Mouse (Mus musculus) lung, embryonic 14.5 days (tissue): ENCODE results near the gene Vav2. TPM values are rescaled to one million over a fixed set of nuclear protein-coding genes. Genes with fewer than 3 reads are reported as not detected.

Experiments used
- ATAC-seq: fragments of 200-750 bp; cut with Nextera tagmentation; 2 replicates; pipeline ENCODE4 v1.8.0; 2017; ENCODE audit warnings: mild to moderate bottlenecking, moderate TSS enrichment, moderate library complexity; ENCODE audit not compliant: insufficient read depth
- DNase-seq: peaks from one replicate; pipeline ENCODE4 v3.0.0-alpha.2; 2015
- H3K27ac ChIP-seq: fragments of 300-500 bp; sonication (generic); 2 replicates; pipeline ENCODE4 v1.5.1; 2014; ENCODE audit warnings: low read depth, mild to moderate bottlenecking, moderate library complexity
- H3K27me3 ChIP-seq: fragments of 300-500 bp; sonication (generic); 2 replicates; pipeline ENCODE4 v1.6.1; 2014; ENCODE audit warnings: low read length, control low read depth; ENCODE audit not compliant: insufficient read depth
- H3K36me3 ChIP-seq: fragments of 300-500 bp; sonication (generic); 2 replicates; pipeline ENCODE4 v1.6.1; 2014; ENCODE audit warnings: control low read depth; ENCODE audit not compliant: insufficient read depth
- H3K4me1 ChIP-seq: fragments of 300-500 bp; sonication (generic); 2 replicates; pipeline ENCODE4 v1.6.1; 2014; ENCODE audit warnings: antibody characterized with exemption, control low read depth; ENCODE audit not compliant: insufficient read depth
- H3K4me2 ChIP-seq: fragments of 300-500 bp; sonication (generic); 2 replicates; pipeline ENCODE4 v1.6.1; 2014; ENCODE audit warnings: mild to moderate bottlenecking
- H3K4me3 ChIP-seq: fragments of 300-500 bp; sonication (generic); 2 replicates; pipeline ENCODE4 v1.5.1; 2014; ENCODE audit warnings: low read depth, low read length
- H3K9ac ChIP-seq: fragments of 300-500 bp; sonication (generic); 2 replicates; pipeline ENCODE4 v1.6.1; 2014
- H3K9me3 ChIP-seq: fragments of 300-500 bp; sonication (generic); 2 replicates; pipeline ENCODE4 v1.6.1; 2016; ENCODE audit warnings: low read depth, low read length, control low read depth
- CTCF ChIP-seq: IDR thresholded peaks from 2 replicates; pipeline ENCODE4 v1.5.1; 2016; ENCODE audit warnings: antibody characterized with exemption, low read depth
- WGBS: fragments of 180-500 bp; shearing (Covaris S2); extraction: QIAGEN DNeasy Blood & Tissue Kit; methylation state at CpG from one replicate; pipeline ENCODE4 v1.1.7; 2014; 5-methylcytosine and 5-hydroxymethylcytosine counted together
- polyA plus RNA-seq: library from polyadenylated mRNA; unstranded; fragments of >200 nt; fragmentation: Nextera tagmentation; extraction: Ambion mirVana; gene quantifications from 2 replicates; pipeline ENCODE4 v1.2.1, GENCODE M21; 2014

The Vav2 gene
- polyA plus RNA-seq, 1 experiment from 2014 or later: 8.6 TPM

- H3K9me3 ChIP-seq: no peaks in the 10 kb centered on the region
- no peaks in the 10 kb centered on the region for H3K4me1 ChIP-seq
- H3K27ac ChIP-seq: no peak overlapping the region
- H3K4me3 ChIP-seq: no peak overlapping the region
- no peak overlapping the region for H3K9ac ChIP-seq
- no peak for ATAC-seq
- no peaks in the 10 kb centered on the region for H3K27me3 ChIP-seq
- no peak for DNase-seq
- TF ChIP-seq CTCF: no peak
- H3K4me2 ChIP-seq: no peak overlapping the region
- WGBS: 79% methylated on average over 7 of the region's 7 CpGs
- H3K36me3 ChIP-seq: peaks cover 99% of the 10 kb centered on the region
Measured at GRCm38 (mm10) chr2:27459735-27460134, 32.9 kb upstream of the Vav2 start.

- no peaks in the 10 kb centered on the region for H3K9me3 ChIP-seq
- no peaks in the 10 kb centered on the region for H3K4me1 ChIP-seq
- DNase-seq (no peak), ATAC-seq (no peak)
- H3K9ac ChIP-seq: no peak overlapping the region
- WGBS: 76% methylated on average over 14 of the region's 14 CpGs
- no peak for TF ChIP-seq CTCF
- H3K4me3 ChIP-seq: no peak overlapping the region
- no peak overlapping the region for H3K27ac ChIP-seq
- peaks cover 99% of the 10 kb centered on the region for H3K36me3 ChIP-seq
- no peak overlapping the region for H3K4me2 ChIP-seq
- H3K27me3 ChIP-seq: no peaks in the 10 kb centered on the region
Measured at GRCm38 (mm10) chr2:27450226-27450625, 23.4 kb upstream of the Vav2 start.

- peak; percentile 50 for TF ChIP-seq CTCF
- DNase-seq: peak; percentile 26
- peaks cover 82% of the 10 kb centered on the region for H3K36me3 ChIP-seq
- no peak overlapping the region for H3K4me2 ChIP-seq
- H3K9ac ChIP-seq: no peak overlapping the region
- H3K27me3 ChIP-seq: no peaks in the 10 kb centered on the region
- WGBS: 82% methylated on average over 5 of the region's 5 CpGs
- no peak overlapping the region for H3K27ac ChIP-seq
- H3K4me3 ChIP-seq: no peak overlapping the region
- H3K4me1 ChIP-seq: peaks cover 3% of the 10 kb centered on the region; the same call in 1 of the 2 replicates
- ATAC-seq: no peak
- no peaks in the 10 kb centered on the region for H3K9me3 ChIP-seq
Measured at GRCm38 (mm10) chr2:27447782-27448181, 20.9 kb upstream of the Vav2 start.

GRCm38 (mm10) chr2:27446812-27447211 is 20.0 kb upstream of the Vav2 start:
- H3K4me3 ChIP-seq: no peak overlapping the region
- no peaks in the 10 kb centered on the region for H3K9me3 ChIP-seq
- DNase-seq (no peak), ATAC-seq (no peak)
- no peak overlapping the region for H3K4me2 ChIP-seq
- TF ChIP-seq CTCF: no peak
- no peak overlapping the region for H3K9ac ChIP-seq
- WGBS: 85% methylated on average over 8 of the region's 8 CpGs
- no peaks in the 10 kb centered on the region for H3K27me3 ChIP-seq
- peaks cover 73% of the 10 kb centered on the region for H3K36me3 ChIP-seq
- no peak overlapping the region for H3K27ac ChIP-seq
- H3K4me1 ChIP-seq: peaks cover 5% of the 10 kb centered on the region; the same call in 1 of the 2 replicates

GRCm38 (mm10) chr2:27445910-27446309 is 19.1 kb upstream of the Vav2 start:
- H3K4me1 ChIP-seq: peaks cover 5% of the 10 kb centered on the region; the same call in 1 of the 2 replicates
- no peak for DNase-seq
- no peak overlapping the region for H3K9ac ChIP-seq
- H3K4me3 ChIP-seq: no peak overlapping the region
- no peak for ATAC-seq
- no peak for TF ChIP-seq CTCF
- H3K27ac ChIP-seq: no peak overlapping the region
- no peaks in the 10 kb centered on the region for H3K9me3 ChIP-seq
- no peak overlapping the region for H3K4me2 ChIP-seq
- peaks cover 64% of the 10 kb centered on the region for H3K36me3 ChIP-seq
- 89% methylated on average over 3 of the region's 3 CpGs for WGBS
- no peaks in the 10 kb centered on the region for H3K27me3 ChIP-seq

- 74% methylated on average over 5 of the region's 5 CpGs for WGBS
- 0 out of 2 replicates have a peak overlapping the region, but pooled peaks have one; percentile 55 for H3K4me3 ChIP-seq
- peaks cover 5% of the 10 kb centered on the region; the same call in 1 of the 2 replicates for H3K4me1 ChIP-seq
- DNase-seq: no peak
- no peak for TF ChIP-seq CTCF
- no peaks in the 10 kb centered on the region for H3K9me3 ChIP-seq
- H3K36me3 ChIP-seq: peaks cover 39% of the 10 kb centered on the region
- no peaks in the 10 kb centered on the region for H3K27me3 ChIP-seq
- H3K27ac ChIP-seq: no peak overlapping the region
- ATAC-seq: no peak
- H3K4me2 ChIP-seq: peak overlapping the region; percentile 84; the same call in 1 of the 2 replicates
- H3K9ac ChIP-seq: no peak overlapping the region
Measured at GRCm38 (mm10) chr2:27443450-27443708, 16.5 kb upstream of the Vav2 start.

GRCm38 (mm10) chr2:27442708-27443449 is 16.0 kb upstream of the Vav2 start:
- peak overlapping the region; percentile 84 for H3K4me2 ChIP-seq
- peak overlapping the region; percentile 65; the same call in 1 of the 2 replicates for H3K27ac ChIP-seq
- H3K4me3 ChIP-seq: peak overlapping the region; percentile 55
- no peak for TF ChIP-seq CTCF
- no peaks in the 10 kb centered on the region for H3K27me3 ChIP-seq
- H3K9ac ChIP-seq: peak overlapping the region; percentile 59
- WGBS: 28% methylated on average over 20 of the region's 20 CpGs
- H3K4me1 ChIP-seq: peaks cover 5% of the 10 kb centered on the region; the same call in 1 of the 2 replicates
- peaks cover 34% of the 10 kb centered on the region for H3K36me3 ChIP-seq
- ATAC-seq (peak; percentile 45), DNase-seq (no peak)
- H3K9me3 ChIP-seq: no peaks in the 10 kb centered on the region
